Mouse (Mus musculus) natural killer cell, adult 2 months (primary cell): Measurements from ENCODE around the gene Tbcd.

Experiments used
- DNase-seq, 2 experiments: peaks; one replicate each; pipeline ENCODE4 v3.0.0; 2022; ENCODE audit warnings: low spot score in 2 of 2

Gene Tbcd

DNA sequence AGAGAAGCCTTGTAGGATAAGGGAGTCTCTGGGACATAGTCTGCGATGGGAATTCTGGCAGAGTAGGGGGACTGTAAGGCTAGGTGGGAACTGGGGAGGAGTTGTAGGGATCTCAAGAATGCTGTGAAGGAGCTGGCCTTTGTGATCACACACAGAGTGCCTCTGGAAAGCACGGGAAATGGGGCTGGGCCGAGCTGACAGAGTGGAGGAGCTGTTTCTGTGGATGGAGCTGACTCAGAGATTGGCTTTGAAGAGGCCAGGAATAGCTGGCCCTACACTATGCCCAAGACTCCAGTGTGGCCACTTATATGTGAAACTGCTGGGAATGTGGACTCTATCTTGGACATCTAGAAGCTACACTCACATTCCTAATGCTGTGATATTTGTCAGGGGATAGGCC lies 84.8 kb downstream of the Tbcd start:
- DNase-seq: no peak

DNA sequence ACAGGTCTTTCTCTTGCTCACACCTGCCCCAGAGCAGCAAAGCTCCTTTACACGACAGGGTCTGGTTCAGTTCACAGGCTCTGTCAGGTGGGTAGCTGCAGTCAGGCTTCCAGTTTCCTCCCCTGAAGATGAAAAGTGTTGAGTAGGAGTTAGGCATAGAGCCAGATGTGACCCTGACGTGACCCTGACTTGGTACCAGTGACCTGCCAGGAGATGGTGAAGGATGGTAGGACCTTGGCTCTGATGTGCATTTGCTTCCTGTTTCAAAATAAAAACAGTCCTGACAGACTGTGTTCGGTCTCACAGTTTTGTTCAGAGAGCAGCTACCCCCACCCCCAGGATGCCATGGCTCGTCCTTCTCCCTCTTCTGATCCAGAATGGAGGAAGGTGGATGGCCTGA lies 90.7 kb downstream of the Tbcd start:
- no peak for DNase-seq

- DNase-seq: no peak
Measured at GRCm38 (mm10) chr11:121543287-121543856, 91.6 kb downstream of the Tbcd start.

GRCm38 (mm10) chr11:121543922-121544321 lies 92.2 kb downstream of the Tbcd start:
- DNase-seq: no peak

DNA sequence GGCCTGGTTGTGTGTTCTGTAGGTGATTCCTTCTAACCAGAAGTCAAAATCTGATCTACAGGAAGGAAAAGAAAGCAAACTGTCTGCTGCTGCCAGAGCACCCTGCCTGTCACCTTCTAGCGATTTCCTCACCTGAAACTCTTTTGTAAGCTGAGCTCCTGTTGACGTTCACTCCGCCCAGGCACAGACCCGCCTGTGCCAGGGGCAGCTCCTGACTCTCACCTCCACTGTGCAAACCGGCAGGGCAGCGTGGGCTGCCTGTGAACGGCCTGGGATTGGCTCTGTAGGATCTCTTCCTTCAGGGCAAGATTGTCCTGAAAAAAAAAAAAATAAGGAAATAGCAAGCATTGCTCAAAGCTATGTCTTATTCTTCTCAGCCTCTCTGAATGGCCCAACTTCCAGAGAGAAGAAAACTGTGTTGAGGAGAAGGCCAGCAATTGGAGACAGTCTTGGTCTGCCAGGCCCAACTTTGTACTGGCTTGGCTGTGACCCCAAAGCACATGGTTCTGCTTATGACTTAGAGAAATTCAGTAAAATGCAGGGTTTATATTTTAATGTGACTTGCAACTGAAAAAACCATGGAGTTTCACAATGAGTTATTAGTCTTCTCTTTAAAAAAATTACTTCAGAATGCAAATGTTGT lies 93.1 kb downstream of the Tbcd start:
- no peak for DNase-seq

DNA sequence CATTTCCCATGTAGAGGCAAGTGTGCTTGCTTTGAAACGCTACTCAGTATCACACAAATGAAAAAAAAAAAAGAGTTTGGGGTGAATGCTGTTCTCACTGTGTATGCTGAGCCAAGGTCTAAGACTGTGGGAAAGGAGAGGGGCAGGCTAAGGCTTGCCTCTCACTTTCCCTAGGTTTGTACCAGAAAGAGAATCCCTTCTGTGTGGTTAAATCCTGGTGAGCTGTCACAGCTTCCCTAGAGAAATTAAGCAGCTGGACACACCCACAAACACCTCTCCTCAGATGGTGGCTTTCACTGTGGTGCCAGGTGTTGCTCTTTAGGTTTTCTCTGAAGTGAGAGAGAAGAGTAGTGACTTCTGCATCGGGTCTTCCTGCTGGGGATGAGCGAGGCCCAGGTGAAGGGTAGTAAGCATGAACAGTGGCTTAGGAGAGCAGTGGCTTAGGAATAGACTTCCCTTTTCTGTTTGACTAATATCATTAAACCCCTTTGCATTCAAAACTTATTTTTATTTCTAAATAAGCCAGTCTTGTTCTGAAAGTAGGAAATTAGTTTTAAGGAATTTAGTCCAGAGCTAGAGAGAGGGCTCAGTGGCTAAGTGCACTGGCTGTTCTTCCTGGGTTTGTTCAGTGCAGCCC lies 93.8 kb downstream of the Tbcd start:
- no peak for DNase-seq

GRCm38 (mm10) chr11:121547234-121547633 lies 95.5 kb downstream of the Tbcd start:
- no peak for DNase-seq

DNA sequence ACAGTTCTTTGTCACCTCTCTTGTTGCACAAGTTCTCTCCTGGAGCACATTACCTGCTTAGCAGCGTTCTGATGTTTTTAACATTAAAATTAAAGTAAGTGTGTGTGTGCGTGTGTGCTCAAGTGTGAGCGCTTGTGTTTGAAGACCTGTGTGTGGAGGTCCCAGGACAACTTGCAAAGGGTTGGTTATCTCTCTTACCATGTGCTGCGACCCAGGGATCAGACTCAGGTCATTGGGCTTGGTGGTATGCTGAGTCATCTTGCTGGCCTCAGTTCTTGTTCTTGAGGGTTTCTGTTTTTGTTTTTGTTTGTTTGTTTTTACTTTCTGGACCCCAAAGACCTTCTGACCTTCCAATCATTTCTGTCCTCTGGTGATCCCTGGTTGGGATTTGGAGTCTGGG lies 96.2 kb downstream of the Tbcd start:
- DNase-seq: no peak

DNA sequence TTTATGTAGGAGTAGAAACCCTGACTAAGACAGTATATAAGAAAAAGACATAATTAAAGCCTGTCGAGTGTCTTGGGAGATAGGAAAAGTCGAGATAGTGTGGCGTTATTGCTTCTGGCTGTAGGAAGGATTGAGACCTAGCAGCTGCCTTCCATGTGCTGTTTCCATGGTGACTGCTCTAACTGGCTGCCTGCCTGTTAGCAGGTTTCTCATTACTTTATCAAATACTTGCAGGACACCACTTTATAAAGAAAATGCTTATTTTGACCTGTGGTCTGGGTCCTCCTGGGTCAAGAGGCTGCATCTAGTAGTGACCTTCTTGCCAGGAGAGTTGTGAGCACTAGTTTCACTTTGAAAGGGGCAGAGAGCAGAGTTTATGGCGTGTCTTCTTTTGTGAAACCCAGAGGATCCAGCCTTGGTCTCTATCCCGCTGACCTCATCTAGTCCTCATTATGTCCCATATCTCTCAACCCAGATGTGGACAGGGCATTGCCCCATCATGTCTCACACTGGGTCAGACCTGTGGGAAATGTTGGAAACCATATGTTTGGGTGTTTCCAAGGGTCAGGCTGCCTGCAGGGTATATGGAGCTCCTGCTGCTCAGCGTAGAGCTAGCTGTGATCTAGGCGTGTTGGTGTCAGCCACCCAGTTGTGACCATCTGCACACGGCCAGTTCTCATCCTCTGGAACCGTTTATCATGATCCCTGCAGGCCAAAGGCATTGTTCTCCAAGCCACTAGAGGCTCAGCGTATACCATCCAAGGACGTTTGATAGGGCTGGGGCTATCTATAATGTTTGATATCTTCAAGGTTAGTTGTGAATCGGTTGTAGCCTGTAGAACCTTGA lies 97.5 kb downstream of the Tbcd start:
- DNase-seq: no peak

- DNase-seq: no peak
Measured at GRCm38 (mm10) chr11:121549843-121550647, 98.3 kb downstream of the Tbcd start.

GRCm38 (mm10) chr11:121551206-121551799 lies 99.6 kb downstream of the Tbcd start:
- DNase-seq: no peak

GRCm38 (mm10) chr11:121552167-121552566 lies 100.4 kb downstream of the Tbcd start:
- no peak for DNase-seq

- DNase-seq: no peak
Measured at GRCm38 (mm10) chr11:121552846-121553457, 101.2 kb downstream of the Tbcd start.

DNA sequence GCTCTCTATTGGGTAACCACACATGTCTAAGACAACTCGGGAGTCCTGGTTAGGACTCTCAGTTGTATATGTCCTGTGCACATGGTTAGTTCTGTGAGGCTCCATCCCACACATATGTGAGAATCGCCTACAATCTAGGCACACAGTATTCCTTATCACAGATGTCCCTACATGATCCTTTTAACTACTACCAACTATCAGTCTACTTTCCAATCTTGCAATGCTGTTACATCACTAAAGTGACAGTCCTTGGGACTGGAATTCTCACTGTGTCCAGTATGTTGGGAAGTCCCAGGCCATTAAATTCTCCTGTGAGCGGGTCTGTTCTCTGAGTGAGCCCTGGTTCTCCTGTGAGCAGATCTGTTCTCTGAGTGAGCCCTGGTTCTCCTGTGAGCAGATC lies 101.7 kb downstream of the Tbcd start:
- no peak for DNase-seq

- no peak for DNase-seq
Measured at GRCm38 (mm10) chr11:121556727-121557126, 105.0 kb downstream of the Tbcd start.

GRCm38 (mm10) chr11:121557946-121558345 lies 106.2 kb downstream of the Tbcd start:
- DNase-seq: no peak

DNA sequence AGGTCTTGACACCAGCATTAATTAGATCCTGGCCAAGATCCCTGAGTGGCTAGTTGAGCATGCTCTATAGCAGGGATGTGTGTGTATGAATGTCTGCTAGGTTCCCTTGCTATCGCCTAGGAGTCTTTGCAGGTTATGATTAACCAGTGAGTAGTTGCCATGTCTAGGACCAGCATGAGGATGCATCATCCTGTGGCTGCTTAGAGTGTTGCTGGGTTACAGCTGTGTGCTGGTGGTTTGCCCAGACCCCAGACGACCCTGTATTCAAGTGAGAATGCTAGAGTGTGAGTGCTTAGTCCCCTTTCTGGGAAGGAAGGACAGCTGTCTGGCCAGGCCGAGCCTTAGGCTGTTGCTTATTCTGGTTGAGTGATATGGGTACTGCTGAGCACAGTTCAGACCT lies 106.8 kb downstream of the Tbcd start:
- no peak for DNase-seq

DNA sequence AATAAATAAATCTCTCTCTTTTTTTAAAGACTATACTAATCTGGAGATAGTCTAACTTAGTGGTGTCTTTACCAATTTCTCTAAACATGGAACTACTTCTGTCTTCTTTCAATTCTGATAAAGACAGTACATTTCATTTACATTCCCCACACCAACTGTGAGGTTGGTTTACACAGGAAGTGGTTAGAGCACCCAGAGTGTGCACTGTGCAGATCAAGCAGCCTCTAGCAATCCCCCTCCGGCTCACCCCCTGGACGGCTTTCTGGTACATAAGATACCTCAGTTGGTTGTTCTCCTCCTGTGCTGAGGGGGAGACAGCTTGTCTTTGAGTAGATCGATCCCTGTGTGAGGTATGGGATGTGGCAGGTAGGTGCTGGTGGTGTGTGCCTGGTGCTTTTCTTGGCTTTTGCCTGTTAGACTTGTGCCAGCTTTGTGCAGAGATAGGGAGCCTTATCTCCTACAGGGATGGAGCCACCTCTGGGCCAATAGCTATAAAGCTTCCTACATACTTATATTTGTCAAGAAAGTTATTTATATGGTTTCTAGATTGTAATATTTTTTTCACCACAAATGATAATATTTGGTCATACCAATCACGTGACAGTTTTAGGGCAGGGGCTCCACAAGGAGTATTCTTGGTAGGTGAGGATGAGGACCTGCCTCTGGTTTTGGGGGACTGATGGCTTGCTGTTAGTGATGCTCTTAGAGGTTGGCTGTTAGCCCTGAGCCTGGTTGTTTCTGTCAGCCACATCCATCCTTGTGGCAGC lies 108.0 kb downstream of the Tbcd start:
- DNase-seq: peak; percentile 56 to 64

DNA sequence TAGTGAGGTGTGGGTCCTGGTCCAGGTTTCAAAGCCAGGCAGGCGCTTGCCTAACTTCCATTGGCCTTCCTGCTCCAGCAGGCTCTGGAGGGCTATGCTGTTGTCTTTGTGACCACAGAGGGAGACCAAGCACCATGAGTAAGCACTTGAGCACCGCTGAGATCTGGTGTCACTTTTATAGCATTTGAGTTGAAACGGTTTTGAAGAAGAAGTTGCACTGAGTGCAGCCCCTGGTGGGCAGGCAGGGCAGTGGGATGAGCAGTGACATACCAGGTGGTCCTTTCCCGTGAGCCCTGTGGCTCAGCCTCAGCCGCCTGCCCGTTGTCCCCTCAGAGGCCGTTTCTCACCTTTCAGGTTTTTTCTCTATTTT lies 108.5 kb downstream of the Tbcd start:
- peak; percentile 12 to 23 for DNase-seq

GRCm38 (mm10) chr11:121563312-121563711 lies 111.6 kb downstream of the Tbcd start:
- no peak for DNase-seq
